Mouse (Mus musculus) embryonic fibroblast, embryonic 13.5 days (primary cell): Measurements from ENCODE around the gene Aftph.

Source experiments
- CTCF ChIP-seq: IDR thresholded peaks from 2 replicates; pipeline ENCODE4 v1.5.1; 2011; ENCODE audit warnings: mild to moderate bottlenecking, control low read depth, low read length, moderate library complexity, borderline replicate concordance; ENCODE audit not compliant: insufficient read depth
- POLR2A ChIP-seq: IDR thresholded peaks from 2 replicates; pipeline ENCODE4 v1.6.1; 2011; ENCODE audit warnings: low read depth, mild to moderate bottlenecking, control low read depth, low read length, moderate library complexity

DNA sequence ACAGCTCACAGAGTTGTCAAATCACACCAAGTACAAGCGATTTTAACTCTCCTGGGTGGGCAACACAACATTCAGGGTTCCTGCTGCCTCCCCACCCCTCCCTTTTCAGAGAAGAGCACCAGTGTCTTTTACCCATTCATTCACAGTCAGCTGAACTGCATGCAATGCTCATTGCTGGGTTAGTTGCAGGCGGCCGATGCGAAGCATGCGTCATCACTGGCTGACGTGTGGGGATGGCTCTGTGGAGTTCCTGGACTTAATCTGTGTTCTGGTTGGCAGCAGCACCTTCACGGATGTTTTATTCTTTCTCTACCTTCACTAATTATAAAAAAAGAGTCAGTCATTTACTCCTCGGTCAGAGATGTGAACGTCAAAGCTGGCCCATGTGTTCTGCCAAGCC, 76.5 kb downstream of the Aftph start:
- TF ChIP-seq POLR2A (no peak), CTCF (no peak)
